Mouse (Mus musculus) embryonic fibroblast, embryonic 13.5 days (primary cell): ENCODE measurements at regions not wholly inside any gene's neighbourhood (a gene's known extent, or its start where the extent isn't known, plus 50 kb on each side); places are given as distances from the start of the nearest gene placed in this dataset.

Experiments used
- CTCF ChIP-seq: IDR thresholded peaks from 2 replicates; pipeline ENCODE4 v1.5.1; 2011; ENCODE audit warnings: mild to moderate bottlenecking, control low read depth, low read length, moderate library complexity, borderline replicate concordance; ENCODE audit not compliant: insufficient read depth
- POLR2A ChIP-seq: IDR thresholded peaks from 2 replicates; pipeline ENCODE4 v1.6.1; 2011; ENCODE audit warnings: low read depth, mild to moderate bottlenecking, control low read depth, low read length, moderate library complexity

GRCm38 (mm10) chr2:10316347-10316746 is 54.0 kb upstream of the Sfmbt2 start:
- TF ChIP-seq POLR2A (no peak), CTCF (no peak)
